Mouse (Mus musculus) thymus, postnatal 14 days (tissue): ENCODE data around the gene Rusc2.
A peak's percentile ranks its signal among the peaks of the same experiment; 100 is the strongest.

ENCODE experiments used
- DNase-seq: peaks from one replicate; pipeline ENCODE4 v3.0.0; 2021

Gene Rusc2

GRCm38 (mm10) chr4:43447251-43447650, 65.5 kb downstream of the Rusc2 start:
- no peak for DNase-seq

GRCm38 (mm10) chr4:43448554-43448953, 66.8 kb downstream of the Rusc2 start:
- no peak for DNase-seq

GRCm38 (mm10) chr4:43452315-43452714, 70.5 kb downstream of the Rusc2 start:
- no peak for DNase-seq

- peak; percentile 56 for DNase-seq
These were observed 71.6 kb downstream of the Rusc2 start for GRCm38 (mm10) chr4:43453413-43453812.

GRCm38 (mm10) chr4:43454041-43454836, 72.5 kb downstream of the Rusc2 start, which contains the start of gene Cd72:
Cd72 (minus strand) TSS chr4:43454628.
- DNase-seq = no peak

GRCm38 (mm10) chr4:43456470-43456869, 74.7 kb downstream of the Rusc2 start:
- DNase-seq = peak; percentile 75

GRCm38 (mm10) chr4:43457124-43457523, 75.3 kb downstream of the Rusc2 start:
- peak; percentile 38 for DNase-seq

GRCm38 (mm10) chr4:43463102-43463501, 81.3 kb downstream of the Rusc2 start:
- DNase-seq = no peak

GRCm38 (mm10) chr4:43465935-43466334, 84.2 kb downstream of the Rusc2 start:
- DNase-seq = no peak

GRCm38 (mm10) chr4:43466872-43467271, 85.1 kb downstream of the Rusc2 start:
- no peak for DNase-seq

GRCm38 (mm10) chr4:43470301-43470700, 88.5 kb downstream of the Rusc2 start:
- DNase-seq = no peak

GRCm38 (mm10) chr4:43473636-43474035, 91.9 kb downstream of the Rusc2 start:
- no peak for DNase-seq

- DNase-seq = peak; percentile 52
These were observed 94.8 kb downstream of the Rusc2 start for GRCm38 (mm10) chr4:43476604-43477003.
